Mouse (Mus musculus) kidney, adult 2 months (tissue): Measurements from ENCODE around the gene Kcnmb3. TPM values are rescaled to one million over a fixed set of nuclear protein-coding genes. Genes with fewer than 3 reads are reported as not detected.

Experiments
- DNase-seq: peaks from one replicate; pipeline ENCODE4 v3.0.0; 2021
- H3K27ac ChIP-seq: fragments of 200-500 bp; 2 replicates; pipeline ENCODE4 v1.5.1; 2012; ENCODE audit warnings: low read depth, low read length, control low read depth, inconsistent platforms; ENCODE audit not compliant: insufficient read depth
- H3K27me3 ChIP-seq: fragments of 200-500 bp; replicated peaks from 2 replicates; pipeline ENCODE4 v1.6.1; 2012; ENCODE audit warnings: mild to moderate bottlenecking, moderate library complexity, low read length, inconsistent platforms; ENCODE audit not compliant: control insufficient read depth, insufficient read depth
- H3K36me3 ChIP-seq: fragments of 200-500 bp; 2 replicates; pipeline ENCODE4 v1.6.1; 2012; ENCODE audit warnings: mild to moderate bottlenecking, moderate library complexity, low read length, inconsistent platforms; ENCODE audit not compliant: control insufficient read depth, insufficient read depth
- H3K4me1 ChIP-seq: fragments of 200-500 bp; 2 replicates; pipeline ENCODE4 v1.6.1; 2011; ENCODE audit warnings: low read length; ENCODE audit not compliant: control insufficient read depth, insufficient read depth
- H3K4me3 ChIP-seq: fragments of 200-500 bp; 2 replicates; pipeline ENCODE4 v1.5.1; 2011; ENCODE audit warnings: mild to moderate bottlenecking, low read depth, low read length, control low read depth; ENCODE audit not compliant: insufficient read depth
- CTCF ChIP-seq: fragments of 200-500 bp; conservative IDR thresholded peaks from 2 replicates; pipeline ENCODE4 v1.5.1; 2011; ENCODE audit warnings: low read depth, mild to moderate bottlenecking, control low read depth, low read length, moderate library complexity, mixed read lengths; ENCODE audit not compliant: insufficient read depth, insufficient read length
- POLR2A ChIP-seq: fragments of 200-500 bp; IDR thresholded peaks from one replicate; pipeline ENCODE4 v1.6.1; 2011; ENCODE audit warnings: low read depth, low read length, control low read depth
- WGBS: fragments of 180-500 bp; shearing (Covaris S2); methylation state at CpG from one replicate; pipeline ENCODE4 v1.1.7; 2018; 5-methylcytosine and 5-hydroxymethylcytosine counted together
- polyA plus RNA-seq: library from polyadenylated mRNA; depleted of rRNA; stranded (reverse); fragments of >200 nt; gene quantifications from 2 replicates; pipeline ENCODE4 v1.2.3, GENCODE M21; 2012; rRNA removed

Gene Kcnmb3
- polyA plus RNA-seq, result 0.05 TPM in 1 of 2 replicates, not detected in the other

GRCm38 (mm10) chr3:32492097-32493090 is at the start of gene Kcnmb3:
Gene Kcnmb3, minus strand, starts transcription at chr3:32492231.
- peak; percentile 72 for DNase-seq
- Histone ChIP-seq H3K4me3 (no peak within 1 kb of the TSS), H3K27ac (peak within 1 kb of the TSS; percentile 37; the same call in 1 of the 2 replicates), H3K4me1 (peaks cover 15% of the 10 kb centered on the region), H3K36me3 (no peaks in the 10 kb centered on the region), H3K27me3 (no peaks in the 10 kb centered on the region)
- 58% methylated on average over 11 of the region's 11 CpGs for WGBS
- TF ChIP-seq POLR2A (no peak), CTCF (no peak)

DNA sequence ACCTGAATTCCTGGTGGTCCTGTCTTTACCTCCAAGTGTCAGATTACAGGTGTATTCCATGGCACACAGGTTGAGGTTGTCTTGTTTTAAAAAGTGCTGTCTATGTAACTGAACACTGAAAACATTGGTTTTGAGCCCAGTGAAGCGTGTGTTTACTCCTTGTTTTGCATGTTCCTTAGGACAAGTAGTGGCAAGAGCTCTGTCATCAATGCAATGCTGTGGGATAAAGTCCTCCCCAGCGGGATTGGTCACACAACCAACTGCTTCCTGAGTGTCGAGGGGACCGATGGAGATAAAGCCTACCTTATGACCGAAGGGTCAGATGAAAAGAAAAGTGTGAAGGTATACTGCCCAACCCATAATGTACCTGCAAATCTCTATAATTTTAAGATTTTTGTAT is 46.1 kb upstream of the Kcnmb3 start:
- peaks cover 14% of the 10 kb centered on the region for H3K4me1 ChIP-seq
- peaks cover 13% of the 10 kb centered on the region for H3K36me3 ChIP-seq
- no peaks in the 10 kb centered on the region for H3K27me3 ChIP-seq
- H3K4me3 ChIP-seq, result no peak overlapping the region
- H3K27ac ChIP-seq, result peak overlapping the region; percentile 89
- no peak for TF ChIP-seq POLR2A
- TF ChIP-seq CTCF, result no peak
- no peak for DNase-seq
- WGBS, result 91% methylated on average over 5 of the region's 5 CpGs

- TF ChIP-seq CTCF, result no peak
- peaks cover 14% of the 10 kb centered on the region for H3K36me3 ChIP-seq
- no peak overlapping the region for H3K4me3 ChIP-seq
- WGBS, result 22% methylated on average over 1 of the region's 1 CpGs
- DNase-seq, result peak; percentile 97
- peaks cover 14% of the 10 kb centered on the region for H3K4me1 ChIP-seq
- H3K27ac ChIP-seq, result peak overlapping the region; percentile 69
- H3K27me3 ChIP-seq, result no peaks in the 10 kb centered on the region
Measured at GRCm38 (mm10) chr3:32537556-32537955, 45.5 kb upstream of the Kcnmb3 start.

- 65% methylated on average over 1 of the region's 1 CpGs for WGBS
- no peaks in the 10 kb centered on the region for H3K27me3 ChIP-seq
- DNase-seq, result no peak
- TF ChIP-seq POLR2A (no peak), CTCF (no peak)
- H3K4me3 ChIP-seq, result no peak overlapping the region
- H3K4me1 ChIP-seq, result peaks cover 14% of the 10 kb centered on the region
- peaks cover 13% of the 10 kb centered on the region for H3K36me3 ChIP-seq
- no peak overlapping the region for H3K27ac ChIP-seq
Measured at GRCm38 (mm10) chr3:32535692-32536091, 43.7 kb upstream of the Kcnmb3 start.

DNA sequence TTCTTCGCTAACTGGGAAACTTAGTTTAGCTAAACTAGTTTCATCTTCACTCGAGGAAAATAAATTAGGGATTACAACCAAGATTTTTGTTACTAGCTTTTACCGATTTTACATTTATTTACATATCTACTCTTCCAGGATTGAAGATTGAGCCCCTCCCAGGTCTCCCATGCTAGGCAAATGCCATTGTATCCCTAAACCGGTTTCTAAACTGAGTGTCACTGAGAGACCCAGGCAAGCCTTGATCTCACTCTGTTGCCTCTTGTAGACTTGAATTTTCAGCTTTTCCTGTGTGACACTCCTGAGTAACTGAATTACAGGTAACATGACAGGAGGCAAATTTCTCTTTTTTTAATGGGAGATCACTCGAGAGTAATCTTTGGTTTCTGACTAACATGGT is 38.0 kb upstream of the Kcnmb3 start:
- TF ChIP-seq POLR2A (no peak), CTCF (no peak)
- H3K4me3 ChIP-seq, result peak overlapping the region; percentile 70
- WGBS, result 10% methylated on average over 5 of the region's 5 CpGs
- 0 out of 2 replicates have a peak overlapping the region, but pooled peaks have one; percentile 18 for H3K27ac ChIP-seq
- no peaks in the 10 kb centered on the region; the same call in 1 of the 2 replicates for H3K4me1 ChIP-seq
- no peaks in the 10 kb centered on the region for H3K27me3 ChIP-seq
- peak; percentile 17 for DNase-seq
- peaks cover 6% of the 10 kb centered on the region for H3K36me3 ChIP-seq

GRCm38 (mm10) chr3:32529303-32529898 is 37.4 kb upstream of the Kcnmb3 start, which contains the start of gene Mfn1:
Gene Mfn1, plus strand, starts transcription at chr3:32529465.
- WGBS, result under 1% methylated on average over 47 of the region's 47 CpGs
- peak within 1 kb of the TSS; percentile 71 for H3K27ac ChIP-seq
- peak; percentile 98 for DNase-seq
- peak within 1 kb of the TSS; percentile 70 for H3K4me3 ChIP-seq
- no peaks in the 10 kb centered on the region for H3K27me3 ChIP-seq
- H3K4me1 ChIP-seq, result no peaks in the 10 kb centered on the region; the same call in 1 of the 2 replicates
- peaks cover 3% of the 10 kb centered on the region for H3K36me3 ChIP-seq
- TF ChIP-seq POLR2A (peak; percentile 80), CTCF (no peak)

DNA sequence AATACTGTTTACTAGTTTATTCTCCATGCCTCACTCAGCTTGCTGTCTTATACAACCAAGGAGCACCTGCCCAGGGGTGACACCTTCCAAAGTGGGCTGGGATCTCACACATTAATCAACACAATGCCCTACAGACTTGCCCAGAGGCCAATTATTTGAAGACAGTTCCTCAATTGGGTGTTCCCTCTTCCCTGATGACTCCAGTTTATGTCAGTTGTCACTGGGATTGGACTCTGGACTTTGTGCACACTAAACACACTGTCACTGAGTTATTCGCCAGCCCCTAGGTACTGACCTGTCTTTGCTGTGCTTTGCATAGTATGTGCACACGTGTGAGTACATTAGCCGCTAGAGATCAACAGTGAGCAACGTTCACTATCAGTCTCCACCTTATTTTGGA is 35.1 kb upstream of the Kcnmb3 start:
- TF ChIP-seq CTCF, result no peak
- TF ChIP-seq POLR2A, result no peak
- H3K4me3 ChIP-seq, result no peak overlapping the region
- 80% methylated on average over 4 of the region's 4 CpGs for WGBS
- H3K36me3 ChIP-seq, result no peaks in the 10 kb centered on the region; the same call in 1 of the 2 replicates
- H3K4me1 ChIP-seq, result no peaks in the 10 kb centered on the region; the same call in 1 of the 2 replicates
- DNase-seq, result peak; percentile 18
- no peaks in the 10 kb centered on the region for H3K27me3 ChIP-seq
- H3K27ac ChIP-seq, result no peak overlapping the region
